Mouse (Mus musculus) gastrocnemius, postnatal 4 days (tissue): ENCODE results near the gene Pxt1. TPM values are rescaled to one million over a fixed set of nuclear protein-coding genes. Genes with fewer than 3 reads are reported as not detected.

Experiments
- total RNA-seq, 2 experiments: library from RNA; stranded (reverse); gene quantifications; 2 replicates each; pipeline ENCODE4 v1.2.3; 2021

Gene Pxt1
- total RNA-seq, 2 experiments from 2014 or later: not detected

Other genes starting within 250 kb of the Pxt1 start
- 1 to 10 TPM in 1 of 2 experiments, under 1 TPM in 1; 0.81 to 1.4 TPM for gene AC170998.1, start 217.8 kb downstream of the Pxt1 start, total RNA-seq
- 1 to 10 TPM in 1 of 2 experiments, under 1 TPM in 1; 0.78 to 1.6 TPM for gene Mapk13, start 174.5 kb downstream of the Pxt1 start, total RNA-seq
- 10 to 100 TPM; 23.1 to 24.6 TPM for gene Brpf3, start 142.8 kb downstream of the Pxt1 start, total RNA-seq
- gene Pnpla1, start 85.4 kb downstream of the Pxt1 start, total RNA-seq: not detected
- gene 4930539E08Rik, start 28.5 kb downstream of the Pxt1 start, total RNA-seq: under 1 TPM; 0.56 to 0.57 TPM
- gene Kctd20, start 8.1 kb upstream of the Pxt1 start, total RNA-seq: 10 to 100 TPM; 60.7 to 64.6 TPM
- gene Stk38, start 64.2 kb upstream of the Pxt1 start, total RNA-seq: 10 to 100 TPM; 60.3 to 66.7 TPM
- gene Srsf3, start 88.8 kb upstream of the Pxt1 start, total RNA-seq: 100 to 1,000 TPM; 129 TPM
- 100 to 1,000 TPM; 138 to 142 TPM for gene Cdkn1a, start 147.1 kb upstream of the Pxt1 start, total RNA-seq
- 1 to 10 TPM; 1.8 to 2.3 TPM for gene Rab44, start 170.3 kb upstream of the Pxt1 start, total RNA-seq